Mouse (Mus musculus): ENCODE measurements around the gene Oosp1. TPM values are rescaled to one million over a fixed set of nuclear protein-coding genes. Genes with fewer than 3 reads are reported as not detected.

The Oosp1 gene
- polyA plus RNA-seq, 1 experiment from 2014 or later, result not detected

- H3K4me1 ChIP-seq, result peaks cover 10% of the 10 kb centered on the region
- H3K36me3 ChIP-seq, result no peaks in the 10 kb centered on the region
- no peak for ATAC-seq
- H3K9ac ChIP-seq, result no peak within 1 kb of the TSS
- H3K4me3 ChIP-seq, result no peak within 1 kb of the TSS
- no peak within 1 kb of the TSS for H3K27ac ChIP-seq
- H3K9me3 ChIP-seq (replicated peaks), result no peaks in the 10 kb centered on the region
- H3K4me2 ChIP-seq, result 0 out of 2 replicates have a peak within 1 kb of the TSS, but pooled peaks have one; percentile 14
- no peaks in the 10 kb centered on the region for H3K27me3 ChIP-seq (replicated peaks)
- WGBS (ENCODE audit: insufficient replicate concordance), result 83% methylated on average over 5 of the region's 5 CpGs
Measured at GRCm38 (mm10) chr19:11660459-11660858, 30.5 kb downstream of the Oosp1 start, which contains the start of gene Oosp2. Oosp2 (minus strand) TSS chr19:11660559.

- peaks cover 10% of the 10 kb centered on the region for H3K4me1 ChIP-seq
- no peaks in the 10 kb centered on the region for H3K27me3 ChIP-seq (replicated peaks)
- no peaks in the 10 kb centered on the region for H3K9me3 ChIP-seq (replicated peaks)
- no peak overlapping the region for H3K27ac ChIP-seq
- no peak overlapping the region for H3K4me3 ChIP-seq
- no peak overlapping the region for H3K4me2 ChIP-seq
- H3K36me3 ChIP-seq, result no peaks in the 10 kb centered on the region
- no peak for ATAC-seq
- no peak overlapping the region for H3K9ac ChIP-seq
- WGBS (ENCODE audit: insufficient replicate concordance), result 37% methylated on average over 2 of the region's 2 CpGs
Measured at GRCm38 (mm10) chr19:11659142-11659541, 31.8 kb downstream of the Oosp1 start.

DNA sequence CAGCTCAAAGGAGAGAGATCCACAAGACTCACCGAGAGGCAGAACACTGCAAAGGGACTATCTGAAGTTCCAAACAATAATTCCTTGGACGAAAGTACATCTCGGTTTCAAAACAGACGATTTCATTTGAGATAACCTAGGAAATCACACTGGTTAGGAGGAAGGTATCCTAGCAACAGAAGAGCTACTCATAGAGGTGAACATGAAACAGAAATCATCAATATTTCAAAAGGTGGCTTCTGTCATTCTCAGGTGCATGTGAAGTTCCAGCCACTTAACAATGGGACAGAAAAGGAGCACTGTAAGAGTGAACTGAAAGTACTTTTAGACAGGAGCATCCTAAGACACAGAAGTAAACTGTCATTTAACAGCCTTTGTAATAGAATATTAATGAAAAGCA is 41.4 kb downstream of the Oosp1 start:
- ATAC-seq, result no peak
- Histone ChIP-seq H3K27ac (no peak overlapping the region), H3K4me3 (no peak overlapping the region), H3K27me3 (replicated peaks) (no peaks in the 10 kb centered on the region), H3K9me3 (replicated peaks) (no peaks in the 10 kb centered on the region), H3K4me2 (no peak overlapping the region), H3K9ac (no peak overlapping the region), H3K36me3 (no peaks in the 10 kb centered on the region), H3K4me1 (no peaks in the 10 kb centered on the region)
- 55% methylated on average over 4 of the region's 4 CpGs for WGBS (ENCODE audit: insufficient replicate concordance)

DNA sequence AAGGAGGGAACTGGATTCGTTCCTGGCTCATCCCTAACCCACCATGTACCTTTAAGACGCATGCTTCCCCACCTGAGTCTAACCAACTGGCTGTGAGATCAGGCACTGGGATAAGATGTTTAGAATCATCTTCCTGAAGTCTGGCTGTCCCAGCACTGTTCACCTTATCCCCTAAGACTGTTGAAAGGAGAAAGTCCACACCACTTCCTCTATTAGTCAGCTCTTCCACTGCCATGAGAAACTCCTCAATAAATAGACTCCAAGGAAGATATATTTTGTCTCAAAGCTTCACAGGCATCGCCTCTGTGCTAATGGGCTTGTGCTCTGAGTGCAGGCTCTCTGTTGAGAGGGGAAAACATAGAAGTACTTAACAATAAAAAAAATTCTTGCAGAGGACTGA is 44.8 kb downstream of the Oosp1 start:
- no peaks in the 10 kb centered on the region for H3K4me1 ChIP-seq
- H3K27ac ChIP-seq, result no peak overlapping the region
- no peak overlapping the region for H3K4me2 ChIP-seq
- no peaks in the 10 kb centered on the region for H3K27me3 ChIP-seq (replicated peaks)
- no peak for ATAC-seq
- H3K9ac ChIP-seq, result no peak overlapping the region
- H3K9me3 ChIP-seq (replicated peaks), result no peaks in the 10 kb centered on the region
- 55% methylated on average over 3 of the region's 3 CpGs for WGBS (ENCODE audit: insufficient replicate concordance)
- no peaks in the 10 kb centered on the region for H3K36me3 ChIP-seq
- H3K4me3 ChIP-seq, result no peak overlapping the region

GRCm38 (mm10) chr19:11640732-11641131 is 50.2 kb downstream of the Oosp1 start, which contains the start of gene Ms4a3:
Ms4a3 (minus strand) TSS chr19:11640851.
- Histone ChIP-seq H3K4me1 (no peaks in the 10 kb centered on the region), H3K4me2 (no peak within 1 kb of the TSS), H3K27me3 (replicated peaks) (no peaks in the 10 kb centered on the region), H3K9me3 (replicated peaks) (no peaks in the 10 kb centered on the region), H3K27ac (no peak within 1 kb of the TSS), H3K36me3 (no peaks in the 10 kb centered on the region), H3K4me3 (no peak within 1 kb of the TSS), H3K9ac (no peak within 1 kb of the TSS)
- 50% methylated on average over 1 of the region's 1 CpGs for WGBS (ENCODE audit: insufficient replicate concordance)
- no peak for ATAC-seq

DNA sequence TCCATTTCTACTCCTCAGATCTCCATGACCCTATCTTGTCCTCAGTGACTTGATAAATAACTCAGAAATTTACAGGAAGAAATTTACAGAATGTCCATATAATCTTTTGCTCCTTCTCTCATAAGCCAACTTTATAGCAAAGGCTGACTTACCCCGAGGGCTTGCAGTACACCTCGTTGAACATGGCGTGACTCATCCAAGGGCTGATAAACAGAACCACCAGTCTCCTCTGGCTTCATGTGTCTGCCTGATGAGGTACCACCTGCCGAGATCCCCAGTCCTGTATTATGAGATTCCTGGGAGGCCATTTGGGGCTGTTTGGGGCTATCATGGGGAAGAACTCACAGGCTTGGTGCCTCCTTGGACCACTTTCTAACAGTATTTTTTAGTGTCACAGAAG is 51.9 kb downstream of the Oosp1 start:
- Histone ChIP-seq H3K27me3 (replicated peaks) (no peaks in the 10 kb centered on the region), H3K9me3 (replicated peaks) (no peaks in the 10 kb centered on the region), H3K27ac (no peak overlapping the region), H3K9ac (no peak overlapping the region), H3K4me1 (peaks cover 3% of the 10 kb centered on the region; the same call in 1 of the 2 replicates), H3K36me3 (no peaks in the 10 kb centered on the region), H3K4me3 (no peak overlapping the region), H3K4me2 (no peak overlapping the region)
- no peak for ATAC-seq
- 47% methylated on average over 4 of the region's 4 CpGs for WGBS (ENCODE audit: insufficient replicate concordance)

DNA sequence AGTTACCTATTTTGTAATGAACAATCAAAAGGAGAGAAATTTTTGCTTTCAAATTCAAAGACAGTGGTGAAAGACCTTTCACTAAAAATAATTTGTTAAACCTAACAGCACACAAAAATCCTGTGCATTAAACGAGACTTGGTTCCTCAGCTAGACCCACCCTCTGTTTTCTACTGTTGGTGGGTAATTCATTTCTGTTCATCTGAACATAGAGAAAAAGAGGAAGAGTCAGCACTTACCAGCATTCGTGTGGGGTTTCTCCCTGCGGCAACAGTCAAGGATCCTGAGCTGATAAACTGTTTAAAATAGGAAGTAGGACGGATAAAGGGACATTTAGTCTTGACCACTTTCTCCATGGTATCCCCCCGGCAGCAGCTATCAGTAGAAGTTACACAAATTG is 55.4 kb downstream of the Oosp1 start:
- H3K9me3 ChIP-seq (replicated peaks), result no peaks in the 10 kb centered on the region
- no peak for ATAC-seq
- peaks cover 3% of the 10 kb centered on the region; the same call in 1 of the 2 replicates for H3K4me1 ChIP-seq
- H3K4me2 ChIP-seq, result no peak overlapping the region
- no peaks in the 10 kb centered on the region for H3K36me3 ChIP-seq
- no peak overlapping the region for H3K27ac ChIP-seq
- 16% methylated on average over 5 of the region's 5 CpGs for WGBS (ENCODE audit: insufficient replicate concordance)
- no peak overlapping the region for H3K9ac ChIP-seq
- no peaks in the 10 kb centered on the region for H3K27me3 ChIP-seq (replicated peaks)
- no peak overlapping the region for H3K4me3 ChIP-seq

GRCm38 (mm10) chr19:11634330-11634729 is 56.6 kb downstream of the Oosp1 start:
- no peaks in the 10 kb centered on the region for H3K27me3 ChIP-seq (replicated peaks)
- WGBS (ENCODE audit: insufficient replicate concordance), result 63% methylated on average over 2 of the region's 2 CpGs
- no peak overlapping the region for H3K9ac ChIP-seq
- no peaks in the 10 kb centered on the region for H3K9me3 ChIP-seq (replicated peaks)
- no peak overlapping the region for H3K27ac ChIP-seq
- ATAC-seq, result peak; percentile 27; the same call in 1 of the 2 replicates
- no peaks in the 10 kb centered on the region for H3K36me3 ChIP-seq
- H3K4me1 ChIP-seq, result peaks cover 3% of the 10 kb centered on the region; the same call in 1 of the 2 replicates
- no peak overlapping the region for H3K4me2 ChIP-seq
- H3K4me3 ChIP-seq, result no peak overlapping the region

DNA sequence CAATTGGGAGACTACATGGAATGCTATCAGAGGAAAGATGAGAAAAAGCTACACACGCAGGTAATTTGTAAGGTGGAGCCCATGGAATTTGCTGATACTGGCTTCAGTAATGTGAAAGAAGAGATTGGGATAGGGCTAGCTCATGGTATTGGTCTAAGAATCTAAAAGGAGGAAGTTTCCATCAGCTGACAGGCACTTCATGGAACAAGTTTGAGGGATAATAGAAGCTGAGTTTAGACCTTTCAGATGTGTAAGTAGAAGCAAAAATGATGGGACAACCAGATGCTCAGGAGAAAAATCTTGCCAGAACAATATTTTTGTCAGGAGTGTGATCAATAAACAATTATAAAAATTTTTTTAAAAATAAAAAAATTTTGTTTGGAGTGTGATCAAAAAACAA is 57.2 kb downstream of the Oosp1 start:
- Histone ChIP-seq H3K9ac (no peak overlapping the region), H3K27me3 (replicated peaks) (no peaks in the 10 kb centered on the region), H3K4me3 (no peak overlapping the region), H3K27ac (no peak overlapping the region), H3K36me3 (no peaks in the 10 kb centered on the region), H3K4me2 (no peak overlapping the region), H3K4me1 (peaks cover 3% of the 10 kb centered on the region; the same call in 1 of the 2 replicates), H3K9me3 (replicated peaks) (no peaks in the 10 kb centered on the region)
- no peak for ATAC-seq
- 55% methylated on average over 1 of the region's 1 CpGs for WGBS (ENCODE audit: insufficient replicate concordance)

DNA sequence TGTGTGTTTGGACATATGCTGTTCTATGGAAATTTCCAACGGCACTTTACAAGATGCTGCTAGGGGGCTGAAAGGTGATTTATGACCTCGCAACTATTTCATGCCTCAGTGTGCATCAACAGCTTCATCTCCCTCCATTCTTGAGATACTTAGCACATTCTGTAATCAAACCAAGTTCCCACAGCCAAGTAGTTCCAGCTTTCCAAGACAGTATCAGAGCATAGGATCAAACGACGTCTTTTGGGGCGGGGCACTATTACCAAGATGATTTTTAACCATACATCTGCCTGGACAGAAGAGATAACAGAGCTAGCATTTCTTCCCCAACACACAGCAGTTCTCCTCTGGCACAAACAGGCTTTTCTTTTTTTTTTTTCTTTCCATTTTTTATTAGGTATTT is 65.7 kb downstream of the Oosp1 start:
- ATAC-seq, result peak; percentile 91
- 0 out of 2 replicates have a peak overlapping the region, but pooled peaks have one; percentile 20 for H3K4me2 ChIP-seq

GRCm38 (mm10) chr19:11624800-11625199 is 66.2 kb downstream of the Oosp1 start:
- no peak overlapping the region for H3K4me2 ChIP-seq
- H3K9me3 ChIP-seq (replicated peaks), result no peaks in the 10 kb centered on the region
- H3K9ac ChIP-seq, result no peak overlapping the region
- H3K4me1 ChIP-seq, result peaks cover 12% of the 10 kb centered on the region
- H3K4me3 ChIP-seq, result no peak overlapping the region
- no peak overlapping the region for H3K27ac ChIP-seq
- H3K36me3 ChIP-seq, result no peaks in the 10 kb centered on the region
- H3K27me3 ChIP-seq (replicated peaks), result no peaks in the 10 kb centered on the region
- ATAC-seq, result no peak

More for the DNA sequence above, 65.7 kb downstream of the Oosp1 start:
- Histone ChIP-seq H3K9me3 (replicated peaks) (no peaks in the 10 kb centered on the region), H3K9ac (no peak overlapping the region), H3K36me3 (no peaks in the 10 kb centered on the region), H3K4me1 (peaks cover 12% of the 10 kb centered on the region), H3K27me3 (replicated peaks) (no peaks in the 10 kb centered on the region), H3K27ac (no peak overlapping the region), H3K4me3 (no peak overlapping the region)
- WGBS (ENCODE audit: insufficient replicate concordance), result 37% methylated on average over 5 of the region's 5 CpGs

GRCm38 (mm10) chr19:11623551-11623950 is 67.4 kb downstream of the Oosp1 start, which contains the start of gene Ms4a2:
Ms4a2 (minus strand) TSS chr19:11623719.
- 48% methylated on average over 2 of the region's 2 CpGs for WGBS (ENCODE audit: insufficient replicate concordance)
- Histone ChIP-seq H3K9me3 (replicated peaks) (no peaks in the 10 kb centered on the region), H3K4me3 (no peak within 1 kb of the TSS), H3K36me3 (no peaks in the 10 kb centered on the region), H3K4me1 (peaks cover 18% of the 10 kb centered on the region), H3K27ac (no peak within 1 kb of the TSS), H3K9ac (no peak within 1 kb of the TSS), H3K27me3 (replicated peaks) (no peaks in the 10 kb centered on the region), H3K4me2 (no peak within 1 kb of the TSS)
- ATAC-seq, result no peak

GRCm38 (mm10) chr19:11617983-11618382 is 73.0 kb downstream of the Oosp1 start:
- Histone ChIP-seq H3K4me3 (no peak overlapping the region), H3K9me3 (replicated peaks) (no peaks in the 10 kb centered on the region), H3K27ac (no peak overlapping the region), H3K9ac (no peak overlapping the region), H3K27me3 (replicated peaks) (no peaks in the 10 kb centered on the region), H3K36me3 (no peaks in the 10 kb centered on the region), H3K4me1 (peaks cover 35% of the 10 kb centered on the region), H3K4me2 (no peak overlapping the region)
- ATAC-seq, result peak; percentile 86
